Mouse (Mus musculus) lung, embryonic 14.5 days (tissue): ENCODE data around the gene Gsto2. TPM values are rescaled to one million over a fixed set of nuclear protein-coding genes. Genes with fewer than 3 reads are reported as not detected.

Experiments
- ATAC-seq: fragments of 200-750 bp; cut with Nextera tagmentation; 2 replicates; pipeline ENCODE4 v1.8.0; 2017; ENCODE audit warnings: mild to moderate bottlenecking, moderate TSS enrichment, moderate library complexity; ENCODE audit not compliant: insufficient read depth
- DNase-seq: peaks from one replicate; pipeline ENCODE4 v3.0.0-alpha.2; 2015
- H3K27ac ChIP-seq: fragments of 300-500 bp; sonication (generic); 2 replicates; pipeline ENCODE4 v1.5.1; 2014; ENCODE audit warnings: low read depth, mild to moderate bottlenecking, moderate library complexity
- H3K27me3 ChIP-seq: fragments of 300-500 bp; sonication (generic); 2 replicates; pipeline ENCODE4 v1.6.1; 2014; ENCODE audit warnings: low read length, control low read depth; ENCODE audit not compliant: insufficient read depth
- H3K36me3 ChIP-seq: fragments of 300-500 bp; sonication (generic); 2 replicates; pipeline ENCODE4 v1.6.1; 2014; ENCODE audit warnings: control low read depth; ENCODE audit not compliant: insufficient read depth
- H3K4me1 ChIP-seq: fragments of 300-500 bp; sonication (generic); 2 replicates; pipeline ENCODE4 v1.6.1; 2014; ENCODE audit warnings: antibody characterized with exemption, control low read depth; ENCODE audit not compliant: insufficient read depth
- H3K4me2 ChIP-seq: fragments of 300-500 bp; sonication (generic); 2 replicates; pipeline ENCODE4 v1.6.1; 2014; ENCODE audit warnings: mild to moderate bottlenecking
- H3K4me3 ChIP-seq: fragments of 300-500 bp; sonication (generic); 2 replicates; pipeline ENCODE4 v1.5.1; 2014; ENCODE audit warnings: low read depth, low read length
- H3K9ac ChIP-seq: fragments of 300-500 bp; sonication (generic); 2 replicates; pipeline ENCODE4 v1.6.1; 2014
- H3K9me3 ChIP-seq: fragments of 300-500 bp; sonication (generic); 2 replicates; pipeline ENCODE4 v1.6.1; 2016; ENCODE audit warnings: low read depth, low read length, control low read depth
- CTCF ChIP-seq: IDR thresholded peaks from 2 replicates; pipeline ENCODE4 v1.5.1; 2016; ENCODE audit warnings: antibody characterized with exemption, low read depth
- WGBS: fragments of 180-500 bp; shearing (Covaris S2); extraction: QIAGEN DNeasy Blood & Tissue Kit; methylation state at CpG from one replicate; pipeline ENCODE4 v1.1.7; 2014; 5-methylcytosine and 5-hydroxymethylcytosine counted together
- polyA plus RNA-seq: library from polyadenylated mRNA; unstranded; fragments of >200 nt; fragmentation: Nextera tagmentation; extraction: Ambion mirVana; gene quantifications from 2 replicates; pipeline ENCODE4 v1.2.1, GENCODE M21; 2014

Gene Gsto2
- polyA plus RNA-seq, result 0.72 and 1.4 TPM in 2 replicates

DNA sequence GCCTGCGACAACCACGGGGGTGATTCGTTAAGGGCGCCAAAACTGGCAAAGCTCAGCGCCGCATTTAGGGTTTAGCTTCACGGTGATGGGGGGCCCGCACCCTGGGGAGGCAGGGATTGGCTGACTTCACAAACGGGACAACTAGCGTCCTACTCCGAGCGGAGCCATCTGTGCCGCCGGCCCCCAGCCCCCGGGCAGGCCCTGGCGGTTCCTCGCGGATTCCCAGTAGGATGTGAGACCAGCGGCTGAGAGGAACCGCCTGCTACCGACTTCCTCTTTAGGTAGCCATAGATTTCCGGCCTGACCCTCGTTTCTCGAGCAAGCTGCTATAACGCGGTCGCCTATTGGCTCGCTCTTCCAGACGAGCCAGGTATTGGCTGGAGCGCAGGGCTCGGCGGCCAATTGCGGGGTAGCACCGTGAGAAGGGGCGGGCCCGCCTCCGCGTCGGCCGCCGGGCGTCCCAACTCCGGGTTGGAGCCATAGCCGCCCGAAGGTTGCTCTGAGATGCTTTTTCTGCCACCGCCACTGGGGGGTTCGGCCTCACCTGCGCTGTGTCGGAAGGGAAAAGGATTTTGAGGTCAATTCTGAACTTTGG, at the start of gene Gsto2:
Gene Gsto2 (plus strand): TSS at position 182 of the 595 bp plus-strand sequence.
- Histone ChIP-seq H3K27me3 (no peaks in the 10 kb centered on the region), H3K4me2 (peak within 1 kb of the TSS; percentile 75), H3K9me3 (no peaks in the 10 kb centered on the region), H3K4me3 (peak within 1 kb of the TSS; percentile 57), H3K27ac (peak within 1 kb of the TSS; percentile 81; the same call in 1 of the 2 replicates), H3K36me3 (peaks cover 4% of the 10 kb centered on the region; the same call in 1 of the 2 replicates), H3K9ac (peak within 1 kb of the TSS; percentile 73), H3K4me1 (peaks cover 3% of the 10 kb centered on the region; the same call in 1 of the 2 replicates)
- WGBS, result under 1% methylated on average over 49 of the region's 49 CpGs
- DNase-seq (peak; percentile 99), ATAC-seq (peak; percentile 100)
- peak; percentile 66 for TF ChIP-seq CTCF

DNA sequence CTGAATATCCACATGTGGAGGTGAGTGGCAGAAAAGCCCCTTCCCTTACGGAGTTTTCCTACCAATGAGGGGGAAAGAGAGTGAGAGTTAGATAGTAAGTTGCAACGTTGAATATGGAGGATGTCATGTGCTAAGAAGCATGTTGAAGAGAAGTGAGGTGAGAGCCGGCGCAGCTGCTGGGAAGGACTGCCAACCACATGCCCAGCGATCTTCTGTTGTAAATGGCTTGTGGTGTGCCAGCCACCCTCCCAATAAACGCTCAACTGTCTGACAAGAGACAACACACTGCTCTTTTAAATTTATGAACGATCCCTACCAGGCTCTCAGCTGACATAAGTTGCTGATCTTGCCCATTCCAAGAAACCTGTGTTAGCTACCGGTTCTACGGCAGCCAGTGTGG, 47.6 kb upstream of the Gsto2 start:
- H3K4me2 ChIP-seq, result no peak overlapping the region
- H3K36me3 ChIP-seq, result no peaks in the 10 kb centered on the region
- DNase-seq, result no peak
- 0 out of 2 replicates have a peak, but pooled peaks cover 3% of the 10 kb centered on the region for H3K27me3 ChIP-seq
- WGBS, result 73% methylated on average over 9 of the region's 9 CpGs
- H3K4me3 ChIP-seq, result no peak overlapping the region
- no peak for ATAC-seq
- no peak overlapping the region for H3K9ac ChIP-seq
- no peak overlapping the region for H3K27ac ChIP-seq
- TF ChIP-seq CTCF, result no peak
- H3K4me1 ChIP-seq, result no peaks in the 10 kb centered on the region
- H3K9me3 ChIP-seq, result no peaks in the 10 kb centered on the region

DNA sequence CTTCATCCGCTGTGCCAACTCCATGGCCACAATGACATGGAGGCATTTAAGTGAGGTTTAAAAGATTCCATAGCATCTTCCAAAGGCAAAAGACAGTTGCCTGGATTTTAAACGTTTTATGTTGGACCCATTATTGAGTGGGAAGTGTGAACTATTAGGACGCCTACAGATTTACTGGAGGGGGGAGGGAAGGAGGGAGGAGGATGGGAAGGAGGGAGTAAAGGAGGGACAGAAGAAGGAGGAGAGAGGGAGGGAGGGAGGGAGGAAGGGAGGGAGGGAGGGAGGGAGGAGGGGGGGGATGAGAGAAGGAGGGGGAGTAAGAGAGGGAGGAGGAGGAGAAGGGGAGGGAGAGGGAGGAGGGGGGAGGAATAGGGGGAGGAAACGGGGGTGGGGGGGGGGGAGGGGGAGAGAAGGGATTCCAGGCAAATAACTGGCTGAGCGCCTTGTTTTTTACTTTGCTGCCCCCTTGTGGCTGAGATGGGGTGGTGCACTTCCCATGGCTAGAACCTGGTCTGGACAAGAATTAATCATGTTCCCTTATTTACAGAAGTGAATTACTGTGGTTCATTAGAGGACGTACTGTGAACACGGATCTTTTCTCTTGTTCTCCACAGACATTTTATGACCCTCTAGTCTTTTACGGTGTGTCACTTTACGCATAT, 44.4 kb upstream of the Gsto2 start:
- no peaks in the 10 kb centered on the region for H3K4me1 ChIP-seq
- ATAC-seq (no peak; the same call in 1 of the 2 replicates), DNase-seq (peak; percentile 91)
- no peaks in the 10 kb centered on the region for H3K9me3 ChIP-seq
- no peak overlapping the region for H3K4me3 ChIP-seq
- no peak overlapping the region for H3K4me2 ChIP-seq
- 23% methylated on average over 9 of the region's 9 CpGs for WGBS
- no peaks in the 10 kb centered on the region for H3K36me3 ChIP-seq
- 0 out of 2 replicates have a peak, but pooled peaks cover 6% of the 10 kb centered on the region for H3K27me3 ChIP-seq
- H3K27ac ChIP-seq, result no peak overlapping the region
- no peak overlapping the region for H3K9ac ChIP-seq
- TF ChIP-seq CTCF, result peak; percentile 83

DNA sequence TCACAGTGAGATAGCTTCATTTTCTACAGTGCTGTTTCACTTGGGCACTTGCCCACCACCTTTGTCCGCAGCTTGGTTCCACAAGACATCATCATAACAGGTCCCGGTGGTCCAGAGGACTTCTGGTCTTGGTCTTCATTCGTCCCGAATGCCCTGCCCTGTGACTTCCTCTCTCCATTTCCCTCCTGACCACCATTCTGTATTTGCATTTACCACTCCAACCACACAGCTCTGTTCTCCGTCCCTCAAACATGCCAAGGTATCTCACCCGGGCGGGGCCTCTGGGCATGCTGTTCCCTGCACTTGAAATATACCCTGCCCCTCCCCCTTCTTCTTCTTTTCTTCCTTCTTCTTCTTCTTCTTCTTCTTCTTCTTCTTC, 43.9 kb upstream of the Gsto2 start:
- no peak overlapping the region for H3K27ac ChIP-seq
- no peak overlapping the region for H3K4me3 ChIP-seq
- no peak overlapping the region for H3K4me2 ChIP-seq
- H3K36me3 ChIP-seq, result no peaks in the 10 kb centered on the region
- no peak for DNase-seq
- no peak for ATAC-seq
- H3K4me1 ChIP-seq, result no peaks in the 10 kb centered on the region
- H3K9me3 ChIP-seq, result no peaks in the 10 kb centered on the region
- 48% methylated on average over 7 of the region's 7 CpGs for WGBS
- TF ChIP-seq CTCF, result no peak
- no peak overlapping the region for H3K9ac ChIP-seq
- H3K27me3 ChIP-seq, result 0 out of 2 replicates have a peak, but pooled peaks cover 6% of the 10 kb centered on the region

DNA sequence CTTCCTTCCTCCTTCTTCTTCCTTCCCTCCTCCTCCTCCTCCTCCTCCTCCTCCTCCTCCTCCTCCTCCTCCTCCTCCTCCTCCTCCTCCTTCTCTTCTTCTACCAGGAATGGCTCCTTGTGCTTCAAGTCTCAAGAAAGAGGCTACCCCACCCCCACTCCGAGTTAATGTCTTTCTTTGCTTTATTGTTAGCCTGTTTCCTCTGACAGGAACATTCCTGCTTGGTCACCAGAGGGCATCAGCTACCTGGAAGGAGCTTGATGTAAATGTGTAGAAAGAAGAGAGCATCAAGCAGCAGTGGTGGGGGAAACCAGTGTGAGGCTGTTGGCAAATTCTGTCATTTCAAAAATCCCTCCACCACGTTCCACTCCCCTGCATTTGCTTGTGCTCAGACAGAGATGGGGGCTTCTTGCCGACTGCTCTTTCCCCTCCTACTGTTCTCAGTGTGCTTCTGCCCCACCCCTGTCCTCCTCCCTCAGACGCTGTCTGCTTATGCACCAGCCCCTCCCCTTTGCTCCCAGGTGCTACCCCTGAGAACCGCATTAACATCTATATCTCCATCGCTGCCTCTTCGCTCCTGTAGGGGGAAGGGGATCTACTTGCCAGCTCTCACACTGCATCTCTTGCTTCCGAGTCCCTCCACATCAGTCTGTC, 43.1 kb upstream of the Gsto2 start:
- DNase-seq, result peak; percentile 29
- TF ChIP-seq CTCF, result peak; percentile 7; the same call in 1 of the 2 replicates
- Histone ChIP-seq H3K4me2 (no peak overlapping the region), H3K4me1 (no peaks in the 10 kb centered on the region), H3K27ac (no peak overlapping the region), H3K36me3 (no peaks in the 10 kb centered on the region), H3K9me3 (no peaks in the 10 kb centered on the region), H3K4me3 (no peak overlapping the region), H3K27me3 (0 out of 2 replicates have a peak, but pooled peaks cover 6% of the 10 kb centered on the region), H3K9ac (no peak overlapping the region)
- no peak for ATAC-seq
- 7% methylated on average over 8 of the region's 8 CpGs for WGBS

DNA sequence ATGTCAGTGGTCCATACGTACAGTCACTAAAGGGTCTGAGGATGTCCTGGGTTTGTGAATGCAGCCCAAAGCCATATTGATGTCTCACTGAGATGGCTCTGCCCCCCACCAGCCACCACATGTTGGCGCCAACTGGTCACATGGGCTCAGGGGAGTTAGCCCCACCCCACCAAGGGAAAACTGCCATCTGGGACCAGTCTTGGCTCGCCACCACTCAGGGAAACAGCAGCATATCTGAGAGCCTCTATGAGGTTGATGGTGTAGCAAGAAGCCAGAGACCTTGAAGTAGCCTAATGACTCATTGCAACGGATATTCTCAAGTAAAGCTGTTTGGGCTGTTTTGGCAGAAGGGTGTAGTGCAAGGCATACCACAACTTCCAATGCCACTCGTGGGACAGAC, 41.3 kb upstream of the Gsto2 start:
- DNase-seq, result no peak
- WGBS, result 56% methylated on average over 5 of the region's 5 CpGs
- Histone ChIP-seq H3K36me3 (no peaks in the 10 kb centered on the region), H3K4me2 (no peak overlapping the region), H3K4me3 (no peak overlapping the region), H3K9me3 (no peaks in the 10 kb centered on the region), H3K27me3 (0 out of 2 replicates have a peak, but pooled peaks cover 6% of the 10 kb centered on the region), H3K4me1 (no peaks in the 10 kb centered on the region), H3K9ac (no peak overlapping the region), H3K27ac (no peak overlapping the region)
- no peak for ATAC-seq
- TF ChIP-seq CTCF, result no peak

DNA sequence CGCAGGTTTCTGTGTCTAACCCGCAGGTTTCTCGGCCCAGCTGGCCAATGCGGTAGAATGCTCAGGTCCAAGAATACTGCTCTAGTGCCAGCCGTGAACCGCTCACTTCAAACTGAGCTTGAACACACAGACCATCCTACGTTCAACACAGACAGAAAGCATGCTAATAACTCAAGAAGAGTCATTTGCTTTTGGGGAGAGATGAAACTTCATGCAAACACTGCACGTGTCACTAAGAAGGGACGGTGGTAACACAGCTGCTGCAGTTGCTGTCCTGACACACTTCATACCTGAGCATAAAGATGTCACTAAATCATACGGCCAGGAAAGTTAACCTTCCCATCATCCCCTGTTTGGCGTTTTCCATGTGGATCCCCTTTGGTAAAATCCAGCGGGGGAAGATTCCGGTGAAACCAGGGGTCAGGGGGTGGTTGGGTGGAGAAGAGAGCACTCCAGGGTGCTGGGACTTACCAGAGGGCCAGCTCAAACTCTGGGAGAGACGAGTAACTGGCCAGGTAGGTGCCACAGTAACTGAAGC, 35.4 kb upstream of the Gsto2 start:
- Histone ChIP-seq H3K9me3 (no peaks in the 10 kb centered on the region), H3K4me3 (no peak overlapping the region), H3K4me2 (no peak overlapping the region), H3K4me1 (no peaks in the 10 kb centered on the region), H3K27ac (no peak overlapping the region), H3K36me3 (no peaks in the 10 kb centered on the region), H3K27me3 (no peaks in the 10 kb centered on the region), H3K9ac (no peak overlapping the region)
- DNase-seq (no peak), ATAC-seq (no peak)
- TF ChIP-seq CTCF, result no peak
- 78% methylated on average over 14 of the region's 14 CpGs for WGBS
